Mouse (Mus musculus): ENCODE data around the gene Fam241b. TPM values are rescaled to one million over a fixed set of nuclear protein-coding genes. Genes with fewer than 3 reads are reported as not detected.
"Not testable (repeated sequence)": the region's sequence is repeated elsewhere in the genome, so short reads cannot be mapped to it uniquely, and the experiment has no call there.

The Fam241b gene
- polyA plus RNA-seq, 1 experiment from 2014 or later = 193 TPM

GRCm38 (mm10) chr10:62089486-62089885, 54.2 kb downstream of the Fam241b start:
- no peaks in the 10 kb centered on the region for H3K4me1 ChIP-seq (ENCODE audit: control insufficient read depth, insufficient read depth, low read depth, low read length)
- H3K4me3 ChIP-seq (ENCODE audit: low read length) = no peak overlapping the region
- H3K4me2 ChIP-seq (ENCODE audit: low read length) = no peak overlapping the region
- H3K9me3 ChIP-seq (ENCODE audit: control insufficient read depth, low read length) = no peaks in the 10 kb centered on the region
- no peak for ATAC-seq
- H3K36me3 ChIP-seq (ENCODE audit: control insufficient read depth, insufficient read depth, low read length) = no peaks in the 10 kb centered on the region
- H3K27me3 ChIP-seq (replicated peaks; ENCODE audit: control insufficient read depth, insufficient read depth, low read length) = no peaks in the 10 kb centered on the region
- no peak overlapping the region for H3K9ac ChIP-seq (ENCODE audit: low read depth, low read length)
- H3K27ac ChIP-seq (ENCODE audit: low read depth, low read length) = no peak overlapping the region

DNA sequence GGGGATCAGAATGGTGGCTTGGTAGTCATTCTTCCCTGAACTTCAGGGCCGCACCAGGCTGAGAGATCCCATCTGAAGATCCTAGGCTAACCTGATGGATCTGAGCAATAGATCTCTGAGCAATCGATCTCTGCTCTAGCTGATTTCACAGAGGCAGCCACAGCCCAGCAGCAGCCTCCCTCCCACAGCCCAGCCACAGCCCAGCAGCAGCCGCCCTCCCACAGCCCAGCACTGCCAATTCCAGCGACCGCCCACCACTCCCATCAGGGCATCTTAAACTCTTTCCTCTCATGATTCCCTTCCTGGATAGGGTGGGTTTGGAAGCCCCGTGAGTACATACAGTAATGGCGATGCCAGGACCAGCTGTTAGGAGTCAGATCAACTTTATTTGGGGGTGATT, 54.6 kb downstream of the Fam241b start:
- Histone ChIP-seq H3K9me3 (ENCODE audit: control insufficient read depth, low read length) (no peaks in the 10 kb centered on the region), H3K4me3 (ENCODE audit: low read length) (no peak overlapping the region), H3K27ac (ENCODE audit: low read depth, low read length) (no peak overlapping the region), H3K27me3 (replicated peaks; ENCODE audit: control insufficient read depth, insufficient read depth, low read length) (no peaks in the 10 kb centered on the region), H3K4me1 (ENCODE audit: control insufficient read depth, insufficient read depth, low read depth, low read length) (no peaks in the 10 kb centered on the region), H3K9ac (ENCODE audit: low read depth, low read length) (no peak overlapping the region), H3K36me3 (ENCODE audit: control insufficient read depth, insufficient read depth, low read length) (no peaks in the 10 kb centered on the region), H3K4me2 (ENCODE audit: low read length) (no peak overlapping the region)
- WGBS = 61% methylated on average over 7 of the region's 7 CpGs
- ATAC-seq = no peak

GRCm38 (mm10) chr10:62088411-62088810, 55.3 kb downstream of the Fam241b start:
- WGBS = 84% methylated on average over 5 of the region's 5 CpGs

DNA sequence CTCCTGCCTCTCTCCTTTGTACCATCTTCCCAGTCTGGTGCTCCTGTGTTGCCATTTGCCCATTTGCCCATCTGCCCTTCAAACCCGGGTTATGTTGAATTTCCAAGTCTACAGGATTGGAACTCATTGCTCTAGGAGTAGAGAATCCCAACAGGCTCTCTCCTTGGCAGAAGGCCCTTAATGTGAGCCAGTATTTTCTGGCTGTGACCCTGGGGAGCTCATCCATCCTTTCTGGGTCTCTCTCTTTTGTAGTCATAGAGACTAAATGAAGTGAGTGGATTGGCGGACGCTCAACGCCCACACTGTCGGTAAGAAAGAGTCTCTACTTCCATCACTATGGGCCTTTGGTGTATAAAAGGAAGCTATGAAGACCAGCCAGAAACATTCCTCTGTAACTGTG, 56.9 kb downstream of the Fam241b start:
- ATAC-seq = no peak
- Histone ChIP-seq H3K4me3 (ENCODE audit: low read length) (no peak overlapping the region), H3K4me1 (ENCODE audit: control insufficient read depth, insufficient read depth, low read depth, low read length) (no peaks in the 10 kb centered on the region), H3K27me3 (replicated peaks; ENCODE audit: control insufficient read depth, insufficient read depth, low read length) (no peaks in the 10 kb centered on the region), H3K9me3 (ENCODE audit: control insufficient read depth, low read length) (no peaks in the 10 kb centered on the region), H3K9ac (ENCODE audit: low read depth, low read length) (no peak overlapping the region), H3K27ac (ENCODE audit: low read depth, low read length) (no peak overlapping the region), H3K4me2 (ENCODE audit: low read length) (no peak overlapping the region), H3K36me3 (ENCODE audit: control insufficient read depth, insufficient read depth, low read length) (no peaks in the 10 kb centered on the region)
- 76% methylated on average over 5 of the region's 5 CpGs for WGBS

More at GRCm38 (mm10) chr10:62088411-62088810, 55.3 kb downstream of the Fam241b start:
- H3K36me3 ChIP-seq (ENCODE audit: control insufficient read depth, insufficient read depth, low read length) = no peaks in the 10 kb centered on the region
- no peaks in the 10 kb centered on the region for H3K4me1 ChIP-seq (ENCODE audit: control insufficient read depth, insufficient read depth, low read depth, low read length)
- no peaks in the 10 kb centered on the region for H3K27me3 ChIP-seq (replicated peaks; ENCODE audit: control insufficient read depth, insufficient read depth, low read length)
- H3K4me2 ChIP-seq (ENCODE audit: low read length) = no peak overlapping the region
- no peak overlapping the region for H3K9ac ChIP-seq (ENCODE audit: low read depth, low read length)
- H3K9me3 ChIP-seq (ENCODE audit: control insufficient read depth, low read length) = no peaks in the 10 kb centered on the region
- no peak for ATAC-seq
- H3K4me3 ChIP-seq (ENCODE audit: low read length) = no peak overlapping the region
- H3K27ac ChIP-seq (ENCODE audit: low read depth, low read length) = no peak overlapping the region

- Histone ChIP-seq H3K27me3 (replicated peaks; ENCODE audit: control insufficient read depth, insufficient read depth, low read length) (no peaks in the 10 kb centered on the region), H3K36me3 (ENCODE audit: control insufficient read depth, insufficient read depth, low read length) (no peaks in the 10 kb centered on the region), H3K27ac (ENCODE audit: low read depth, low read length) (no peak overlapping the region), H3K4me1 (ENCODE audit: control insufficient read depth, insufficient read depth, low read depth, low read length) (no peaks in the 10 kb centered on the region), H3K4me3 (ENCODE audit: low read length) (no peak overlapping the region), H3K9ac (ENCODE audit: low read depth, low read length) (no peak overlapping the region), H3K4me2 (ENCODE audit: low read length) (no peak overlapping the region), H3K9me3 (ENCODE audit: control insufficient read depth, low read length) (no peaks in the 10 kb centered on the region)
- ATAC-seq = no peak
- WGBS = 60% methylated on average over 2 of the region's 2 CpGs
Measured at GRCm38 (mm10) chr10:62086044-62086443, 57.7 kb downstream of the Fam241b start.

- ATAC-seq = no peak
- H3K36me3 ChIP-seq (ENCODE audit: control insufficient read depth, insufficient read depth, low read length) = no peaks in the 10 kb centered on the region
- H3K27me3 ChIP-seq (replicated peaks; ENCODE audit: control insufficient read depth, insufficient read depth, low read length) = no peaks in the 10 kb centered on the region
- H3K4me3 ChIP-seq (ENCODE audit: low read length) = no peak overlapping the region
- H3K4me1 ChIP-seq (ENCODE audit: control insufficient read depth, insufficient read depth, low read depth, low read length) = no peaks in the 10 kb centered on the region
- 58% methylated on average over 11 of the region's 11 CpGs for WGBS
- H3K9ac ChIP-seq (ENCODE audit: low read depth, low read length) = no peak overlapping the region
- no peak overlapping the region for H3K4me2 ChIP-seq (ENCODE audit: low read length)
- no peak overlapping the region for H3K27ac ChIP-seq (ENCODE audit: low read depth, low read length)
- H3K9me3 ChIP-seq (ENCODE audit: control insufficient read depth, low read length) = peaks cover 4% of the 10 kb centered on the region; the same call in 1 of the 2 replicates
Measured at GRCm38 (mm10) chr10:62076248-62077134, 67.2 kb downstream of the Fam241b start.

- not testable (repeated sequence) for H3K27ac ChIP-seq (ENCODE audit: low read depth, low read length); H3K4me1 ChIP-seq (ENCODE audit: control insufficient read depth, insufficient read depth, low read depth, low read length); H3K4me3 ChIP-seq (ENCODE audit: low read length); H3K36me3 ChIP-seq (ENCODE audit: control insufficient read depth, insufficient read depth, low read length); H3K27me3 ChIP-seq (replicated peaks; ENCODE audit: control insufficient read depth, insufficient read depth, low read length); H3K9me3 ChIP-seq (ENCODE audit: control insufficient read depth, low read length); H3K9ac ChIP-seq (ENCODE audit: low read depth, low read length); H3K4me2 ChIP-seq (ENCODE audit: low read length); ATAC-seq
- WGBS = 82% methylated on average over 10 of the region's 14 CpGs
Measured at GRCm38 (mm10) chr10:62071346-62071745, 72.4 kb downstream of the Fam241b start.

GRCm38 (mm10) chr10:62070636-62071035, 73.1 kb downstream of the Fam241b start:
- H3K4me3 ChIP-seq (ENCODE audit: low read length) = no peak overlapping the region
- H3K4me2 ChIP-seq (ENCODE audit: low read length) = no peak overlapping the region
- H3K36me3 ChIP-seq (ENCODE audit: control insufficient read depth, insufficient read depth, low read length) = no peaks in the 10 kb centered on the region
- WGBS = 93% methylated on average over 8 of the region's 8 CpGs
- no peak overlapping the region for H3K9ac ChIP-seq (ENCODE audit: low read depth, low read length)
- no peaks in the 10 kb centered on the region for H3K4me1 ChIP-seq (ENCODE audit: control insufficient read depth, insufficient read depth, low read depth, low read length)
- H3K27me3 ChIP-seq (replicated peaks; ENCODE audit: control insufficient read depth, insufficient read depth, low read length) = no peaks in the 10 kb centered on the region
- H3K9me3 ChIP-seq (ENCODE audit: control insufficient read depth, low read length) = no peaks in the 10 kb centered on the region
- ATAC-seq = no peak
- H3K27ac ChIP-seq (ENCODE audit: low read depth, low read length) = no peak overlapping the region

- WGBS = 96% methylated on average over 3 of the region's 3 CpGs
- Histone ChIP-seq H3K27me3 (replicated peaks; ENCODE audit: control insufficient read depth, insufficient read depth, low read length) (no peaks in the 10 kb centered on the region), H3K4me2 (ENCODE audit: low read length) (no peak overlapping the region), H3K9ac (ENCODE audit: low read depth, low read length) (no peak overlapping the region), H3K4me1 (ENCODE audit: control insufficient read depth, insufficient read depth, low read depth, low read length) (no peaks in the 10 kb centered on the region), H3K27ac (ENCODE audit: low read depth, low read length) (no peak overlapping the region), H3K36me3 (ENCODE audit: control insufficient read depth, insufficient read depth, low read length) (no peaks in the 10 kb centered on the region), H3K9me3 (ENCODE audit: control insufficient read depth, low read length) (no peaks in the 10 kb centered on the region), H3K4me3 (ENCODE audit: low read length) (no peak overlapping the region)
- ATAC-seq = no peak
Measured at GRCm38 (mm10) chr10:62069946-62070345, 73.8 kb downstream of the Fam241b start.

All from hindbrain, embryonic 16.5 days (tissue).